11 mouse cellular contexts compared by ENCODE assay signal in genomic region chr10:39270406-39270805, GRCm38 (mm10).
"Had no signal": no experiment of that assay in that cellular context is flagged by ENCODE, and none has a peak within 500 bp of the region (broad histone marks: within the 10 kb centered on the region; RNA-seq: fewer than 3 reads in every experiment).

No protein-coding gene starts in this region.

- DNase-seq: kidney, adult 9 months; kidney, postnatal 25 days; layer of hippocampus, adult 9-11 months; liver; lung, adult 18-20 months; lung, postnatal 10 days; lung, postnatal 36 days; right cerebral cortex, adult 18-20 months; right cerebral cortex, postnatal 14 days; thymus, adult 18-20 months; thymus, postnatal 36 days had no signal
